Mouse (Mus musculus) intestine, postnatal 0 days (tissue): ENCODE data around the gene Ctdsp1. TPM values are rescaled to one million over a fixed set of nuclear protein-coding genes. Genes with fewer than 3 reads are reported as not detected.
"Not testable (repeated sequence)": the region's sequence is repeated elsewhere in the genome, so short reads cannot be mapped to it uniquely, and the experiment has no call there.

Experiments used
- ATAC-seq: fragments of 200-750 bp; cut with Nextera tagmentation; 2 replicates; pipeline ENCODE4 v1.8.0; 2017; ENCODE audit warnings: mild to moderate bottlenecking, moderate TSS enrichment, moderate library complexity
- H3K27ac ChIP-seq: fragments of 300-500 bp; sonication (generic); 2 replicates; pipeline ENCODE4 v1.5.1; 2014; ENCODE audit warnings: mild to moderate bottlenecking, low read depth, low read length, moderate library complexity
- H3K27me3 ChIP-seq: fragments of 300-500 bp; sonication (generic); replicated peaks from 2 replicates; pipeline ENCODE4 v1.6.1; 2014; ENCODE audit warnings: low read length, mixed read lengths; ENCODE audit not compliant: control insufficient read depth, insufficient read depth
- H3K36me3 ChIP-seq: fragments of 300-500 bp; sonication (generic); 2 replicates; pipeline ENCODE4 v1.6.1; 2014; ENCODE audit warnings: mild to moderate bottlenecking, moderate library complexity; ENCODE audit not compliant: control insufficient read depth, insufficient read depth
- H3K4me1 ChIP-seq: fragments of 300-500 bp; sonication (generic); replicated peaks from 2 replicates; pipeline ENCODE4 v1.6.1; 2014; ENCODE audit warnings: antibody characterized with exemption, low read length, mixed read lengths; ENCODE audit not compliant: control insufficient read depth, insufficient read depth
- H3K4me2 ChIP-seq: fragments of 300-500 bp; sonication (generic); replicated peaks from 2 replicates; pipeline ENCODE4 v1.6.1; 2014; ENCODE audit warnings: low read depth, mild to moderate bottlenecking, moderate library complexity
- H3K4me3 ChIP-seq: fragments of 300-500 bp; sonication (generic); 2 replicates; pipeline ENCODE4 v1.5.1; 2014; ENCODE audit warnings: low read depth, low read length
- H3K9ac ChIP-seq: fragments of 300-500 bp; sonication (generic); 2 replicates; pipeline ENCODE4 v1.6.1; 2014; ENCODE audit warnings: mild to moderate bottlenecking, low read depth, low read length
- H3K9me3 ChIP-seq: fragments of 300-500 bp; sonication (generic); 2 replicates; pipeline ENCODE4 v1.6.1; 2016; ENCODE audit warnings: mixed run types; ENCODE audit not compliant: control insufficient read depth
- CTCF ChIP-seq: sonication (generic); IDR thresholded peaks from 2 replicates; pipeline ENCODE4 v1.5.1; 2016; ENCODE audit warnings: low read depth, mild to moderate bottlenecking, control low read depth, antibody characterized with exemption, moderate library complexity
- WGBS: fragments of 180-500 bp; shearing (Covaris S2); extraction: QIAGEN DNeasy Blood & Tissue Kit; methylation state at CpG from one replicate; pipeline ENCODE4 v1.1.7; 2014; 5-methylcytosine and 5-hydroxymethylcytosine counted together
- polyA plus RNA-seq: library from polyadenylated mRNA; unstranded; fragments of >200 nt; fragmentation: Nextera tagmentation; extraction: Ambion mirVana; gene quantifications from 2 replicates; pipeline ENCODE4 v1.2.1, GENCODE M21; 2015

Gene Ctdsp1
- polyA plus RNA-seq, 1 experiment from 2014 or later, result 48.9 TPM

DNA sequence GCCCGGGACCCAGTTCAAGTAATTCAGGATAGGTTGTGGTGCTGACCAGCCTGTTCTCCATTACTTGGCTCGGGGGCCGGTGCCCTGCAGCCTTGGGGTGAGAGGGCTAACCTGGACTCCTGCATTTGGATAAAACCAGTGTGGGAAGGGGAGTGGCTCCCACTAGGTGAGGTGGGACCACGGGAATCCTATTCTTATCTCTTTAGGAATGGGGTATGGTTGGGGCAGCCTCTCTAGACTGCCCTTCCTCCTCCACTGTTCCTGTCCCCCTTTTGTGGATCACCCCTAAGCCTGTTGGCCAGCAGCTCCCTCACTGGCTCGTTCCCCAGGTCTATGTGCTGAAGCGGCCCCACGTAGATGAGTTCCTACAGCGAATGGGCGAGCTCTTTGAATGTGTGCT is 3.0 kb downstream of the Ctdsp1 start:
- Histone ChIP-seq H3K4me2 (no peak overlapping the region), H3K9ac (no peak overlapping the region), H3K36me3 (peaks cover 23% of the 10 kb centered on the region), H3K4me1 (peaks cover 5% of the 10 kb centered on the region), H3K27me3 (no peaks in the 10 kb centered on the region), H3K27ac (peak overlapping the region; percentile 7; the same call in 1 of the 2 replicates), H3K9me3 (no peaks in the 10 kb centered on the region), H3K4me3 (no peak overlapping the region)
- WGBS, result 88% methylated on average over 9 of the region's 9 CpGs
- TF ChIP-seq CTCF, result no peak
- ATAC-seq, result no peak

DNA sequence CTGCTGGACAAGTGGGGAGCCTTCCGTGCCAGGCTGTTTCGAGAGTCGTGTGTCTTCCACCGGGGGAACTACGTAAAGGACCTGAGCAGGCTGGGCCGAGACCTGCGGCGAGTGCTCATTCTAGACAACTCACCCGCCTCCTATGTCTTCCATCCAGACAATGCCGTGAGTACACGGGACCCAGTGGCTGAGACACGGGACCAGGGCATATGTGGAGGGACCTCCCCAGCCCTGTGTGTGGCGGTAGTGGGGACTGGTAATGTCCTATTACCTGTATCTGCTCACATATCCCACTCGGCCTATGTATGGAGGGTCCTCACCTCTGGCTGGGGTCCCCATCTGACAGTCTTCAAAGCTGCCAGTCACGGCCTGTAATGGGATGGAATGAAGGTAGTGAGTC is 3.5 kb downstream of the Ctdsp1 start:
- Histone ChIP-seq H3K9ac (no peak overlapping the region), H3K9me3 (no peaks in the 10 kb centered on the region), H3K4me3 (no peak overlapping the region), H3K4me2 (no peak overlapping the region), H3K27ac (no peak overlapping the region), H3K36me3 (peaks cover 23% of the 10 kb centered on the region), H3K27me3 (no peaks in the 10 kb centered on the region), H3K4me1 (peaks cover under 1% of the 10 kb centered on the region)
- 90% methylated on average over 15 of the region's 15 CpGs for WGBS
- TF ChIP-seq CTCF, result no peak
- no peak for ATAC-seq

DNA sequence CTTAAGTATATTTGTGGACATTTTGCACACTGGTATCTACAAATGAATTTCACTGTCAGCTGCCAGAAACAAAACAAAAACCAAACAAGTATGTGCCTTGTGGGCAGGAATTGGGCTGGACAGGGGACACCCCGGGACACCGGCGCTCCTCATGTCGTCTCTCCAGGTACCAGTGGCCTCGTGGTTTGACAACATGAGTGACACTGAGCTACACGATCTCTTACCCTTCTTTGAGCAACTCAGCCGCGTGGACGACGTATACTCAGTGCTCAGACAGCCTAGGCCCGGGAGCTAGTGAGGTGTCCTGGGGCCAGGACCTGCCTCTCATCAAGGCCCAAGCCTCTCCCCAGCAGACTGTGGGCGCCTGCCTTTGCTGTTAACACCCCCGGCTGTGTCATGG is 4.0 kb downstream of the Ctdsp1 start:
- no peak for ATAC-seq
- H3K9ac ChIP-seq, result no peak overlapping the region
- no peaks in the 10 kb centered on the region for H3K27me3 ChIP-seq
- H3K27ac ChIP-seq, result no peak overlapping the region
- TF ChIP-seq CTCF, result no peak
- H3K4me1 ChIP-seq, result no peaks in the 10 kb centered on the region; the same call in 1 of the 2 replicates
- 81% methylated on average over 13 of the region's 13 CpGs for WGBS
- H3K4me3 ChIP-seq, result no peak overlapping the region
- H3K4me2 ChIP-seq, result no peak overlapping the region
- peaks cover 23% of the 10 kb centered on the region for H3K36me3 ChIP-seq
- H3K9me3 ChIP-seq, result no peaks in the 10 kb centered on the region

DNA sequence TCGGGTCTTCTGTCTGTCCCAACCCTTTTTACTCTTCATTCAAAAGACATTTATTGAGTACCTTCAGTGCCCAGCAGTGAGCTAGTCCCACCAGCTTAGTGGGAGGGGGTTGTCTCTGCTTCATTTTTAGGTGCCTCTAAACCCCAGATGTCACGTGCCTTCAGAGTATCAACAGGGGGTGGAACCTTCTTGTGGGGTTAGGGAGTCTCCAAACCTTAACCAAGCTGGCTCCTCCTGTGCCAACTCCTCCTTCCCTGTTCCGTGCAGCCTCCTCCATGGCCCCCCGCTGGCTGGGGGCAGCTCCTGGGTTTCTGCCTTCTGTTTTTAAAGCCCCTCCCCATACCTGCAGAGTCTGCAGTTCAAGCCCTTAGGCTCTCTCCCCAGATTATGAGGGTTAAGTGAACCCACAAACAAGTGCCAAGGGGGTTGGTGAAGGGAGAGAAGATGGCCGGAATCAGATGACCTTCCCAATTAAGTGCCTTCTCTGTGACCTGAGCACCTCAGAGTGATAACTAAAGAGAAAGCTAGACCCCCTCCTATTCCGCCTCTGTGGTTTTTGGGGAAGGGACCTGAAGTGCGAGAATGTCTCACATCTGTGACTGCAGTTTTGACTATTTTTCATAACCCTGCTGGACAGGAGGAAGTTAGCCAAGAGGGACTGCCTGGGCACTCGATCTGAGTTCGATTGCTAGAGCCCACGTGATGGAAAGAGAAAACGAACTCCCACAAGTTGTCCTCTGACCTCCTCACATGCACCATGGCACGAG is 5.3 kb downstream of the Ctdsp1 start:
- H3K4me3 ChIP-seq, H3K9ac ChIP-seq, H3K9me3 ChIP-seq, H3K27me3 ChIP-seq, ATAC-seq, H3K4me1 ChIP-seq: not testable (repeated sequence)
- H3K27ac ChIP-seq, result peak overlapping the region; percentile 73
- peak overlapping the region; percentile 80 for H3K4me2 ChIP-seq
- WGBS, result 7% methylated on average over 11 of the region's 12 CpGs
- H3K36me3 ChIP-seq, result peaks cover 23% of the 10 kb centered on the region

DNA sequence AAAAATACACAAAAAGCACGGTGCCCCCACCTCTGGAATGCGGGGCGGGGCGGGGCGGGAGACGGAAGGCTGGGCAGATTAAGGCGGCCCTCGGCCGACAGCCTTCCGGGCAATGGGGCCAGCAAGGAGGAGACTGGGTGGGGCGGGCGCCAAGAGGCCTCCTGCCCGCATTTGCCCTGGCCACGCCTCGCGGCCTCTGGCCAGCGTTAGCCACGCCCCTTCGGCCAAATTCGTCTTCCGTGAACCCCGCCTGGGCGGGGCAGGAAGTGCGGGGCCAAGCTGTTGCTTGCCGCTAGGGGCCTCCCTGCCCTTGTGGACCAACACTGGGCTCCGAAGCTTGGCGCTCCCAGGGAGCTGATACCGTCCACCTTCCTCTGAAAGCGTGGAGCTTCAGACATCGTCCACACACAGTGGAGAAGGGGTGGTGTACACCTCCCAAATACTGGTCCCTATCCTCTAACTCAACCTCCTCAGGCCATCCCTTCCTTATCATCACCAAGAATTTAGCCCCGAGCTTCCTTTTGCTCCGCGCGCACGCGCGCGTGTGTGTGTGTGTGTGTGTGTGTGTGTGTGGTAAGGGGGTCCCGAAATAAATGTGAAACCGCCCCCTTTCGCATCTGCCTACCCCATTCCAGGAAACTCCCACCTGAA is 6.1 kb downstream of the Ctdsp1 start:
- peak overlapping the region; percentile 73 for H3K27ac ChIP-seq
- no peaks in the 10 kb centered on the region for H3K9me3 ChIP-seq
- TF ChIP-seq CTCF, result peak; percentile 97
- H3K4me2 ChIP-seq, result peak overlapping the region; percentile 80
- peak; percentile 90 for ATAC-seq
- no peaks in the 10 kb centered on the region; the same call in 1 of the 2 replicates for H3K4me1 ChIP-seq
- H3K36me3 ChIP-seq, result peaks cover 23% of the 10 kb centered on the region
- H3K4me3 ChIP-seq, result peak overlapping the region; percentile 33
- under 1% methylated on average over 39 of the region's 41 CpGs for WGBS
- no peaks in the 10 kb centered on the region for H3K27me3 ChIP-seq
- peak overlapping the region; percentile 27 for H3K9ac ChIP-seq

DNA sequence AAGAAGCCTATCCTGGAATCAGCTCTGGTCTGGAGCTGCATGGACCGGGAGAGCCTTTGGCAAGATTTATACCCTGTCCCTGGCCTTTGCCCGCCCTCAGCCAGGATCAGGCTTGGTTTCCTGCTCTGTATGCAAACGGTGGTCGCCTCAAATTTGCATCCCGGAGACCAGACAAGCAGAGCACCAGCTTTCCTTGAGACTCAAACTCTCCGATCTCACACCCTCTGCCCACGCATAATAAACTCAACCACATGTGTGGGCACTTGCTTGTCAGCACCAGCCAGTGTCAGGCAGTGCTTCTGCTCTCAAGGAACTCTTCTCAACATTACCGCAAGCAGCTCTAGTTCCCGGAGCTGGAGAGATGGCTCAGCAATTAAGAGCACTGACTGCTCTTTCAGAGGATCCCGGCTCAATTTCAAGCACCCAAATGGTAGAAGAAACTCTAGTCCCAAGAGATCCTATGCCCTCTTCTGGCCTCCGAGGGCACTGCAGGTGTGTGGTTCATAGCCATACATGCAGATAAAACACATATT is 6.7 kb downstream of the Ctdsp1 start:
- WGBS, result 8% methylated on average over 11 of the region's 11 CpGs
- H3K27ac ChIP-seq, result peak overlapping the region; percentile 73
- peak; percentile 23 for ATAC-seq
- H3K27me3 ChIP-seq, result no peaks in the 10 kb centered on the region
- peak overlapping the region; percentile 33 for H3K4me3 ChIP-seq
- H3K9ac ChIP-seq, result peak overlapping the region; percentile 27
- peak; percentile 79 for TF ChIP-seq CTCF
- H3K36me3 ChIP-seq, result peaks cover 23% of the 10 kb centered on the region
- peak overlapping the region; percentile 80 for H3K4me2 ChIP-seq
- no peaks in the 10 kb centered on the region for H3K4me1 ChIP-seq
- H3K9me3 ChIP-seq, result no peaks in the 10 kb centered on the region
